ENCODE assay signal across 20 mouse cellular contexts in the genomic region with DNA sequence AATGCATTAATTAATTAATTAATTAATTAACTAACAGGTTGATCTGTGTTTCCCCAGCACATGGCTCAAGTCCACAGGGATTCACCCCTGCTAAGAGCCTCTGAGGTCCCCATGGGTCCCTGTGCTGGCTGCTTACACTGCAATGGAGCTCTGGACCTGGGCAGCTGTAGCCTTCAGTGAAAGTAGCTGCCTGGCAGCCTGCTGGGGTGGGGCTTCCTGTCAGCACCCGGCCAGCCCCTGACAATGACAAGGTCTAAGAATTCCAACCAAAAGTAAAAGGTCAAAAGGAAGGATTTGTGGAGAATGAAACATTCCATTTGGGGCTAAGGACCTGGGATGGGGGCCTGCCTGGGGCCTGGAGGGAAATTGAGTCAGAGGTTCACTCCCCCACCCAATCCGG. TPM values are rescaled to one million over a fixed set of nuclear protein-coding genes. Genes with fewer than 3 reads are reported as not detected.
DNase-seq lines count a peak whose midpoint lies in the region; ATAC-seq and TF ChIP-seq lines count a peak whose summit lies in the region.
"Had no signal": no experiment of that assay in that cellular context is flagged by ENCODE, and none has a peak within 500 bp of the region (broad histone marks: within the 10 kb centered on the region; RNA-seq: fewer than 3 reads in every experiment).

No protein-coding gene starts in this region.

- no peak overlapping the region for H3K9ac ChIP-seq in heart, embryonic 12.5 days
- H3K9ac ChIP-seq: hindbrain, embryonic 14.5 days; limb, embryonic 12.5 days; neural tube, embryonic 12.5 days had no signal

- no peak for TF ChIP-seq CTCF in small intestine, adult 2 months (IDR thresholded peaks at IDR 0.05; ENCODE audit: extremely low read depth, insufficient read length, insufficient replicate concordance, low read depth, low read length)

- WGBS in heart, embryonic 12.5 days: 37% methylated on average over 2 of the region's 2 CpGs
- 64% methylated on average over 2 of the region's 2 CpGs for WGBS in small intestine, adult 2 months

- H3K36me3 ChIP-seq in heart, embryonic 12.5 days: peaks cover 5% of the 10 kb centered on the region; the same call in 1 of the 2 replicates
- H3K36me3 ChIP-seq in megakaryocyte, embryonic 14.5 days (replicated peaks; ENCODE audit: low read length): peaks cover 76% of the 10 kb centered on the region
- no peaks in the 10 kb centered on the region for H3K36me3 ChIP-seq in small intestine, adult 2 months (ENCODE audit: control insufficient read depth, insufficient read depth, low read length)
- H3K36me3 ChIP-seq: limb, embryonic 12.5 days; neural tube, embryonic 12.5 days had no signal

- intact Hi-C loops in heart, postnatal 14 days (cut with DNase I): loop anchor here (2.0 to 5.0 kb wide), 2 partner anchors 29 to 49 kb away; no protein-coding TSS in a partner anchor

- no peak for ATAC-seq in heart, embryonic 12.5 days (ENCODE audit: insufficient number of reproducible peaks, low FRiP score)
- no peak for ATAC-seq in megakaryocyte, adult 5-6 weeks (ENCODE audit: poor library complexity, severe bottlenecking)
- ATAC-seq: midbrain, embryonic 16.5 days; Patski had no signal

- H3K9me3 ChIP-seq in heart, embryonic 12.5 days (replicated peaks): no peaks in the 10 kb centered on the region
- no peaks in the 10 kb centered on the region for H3K9me3 ChIP-seq in megakaryocyte, embryonic 14.5 days
- H3K9me3 ChIP-seq: limb, embryonic 12.5 days; neural tube, embryonic 12.5 days had no signal

- H3K4me3 ChIP-seq in heart, embryonic 12.5 days: no peak overlapping the region
- H3K4me3 ChIP-seq in megakaryocyte, embryonic 14.5 days (replicated peaks): peak overlapping the region; percentile 95
- H3K4me3 ChIP-seq in small intestine, adult 2 months (ENCODE audit: low read depth, low read length): no peak overlapping the region
- H3K4me3 ChIP-seq: limb, embryonic 12.5 days; neural tube, embryonic 12.5 days had no signal

- DNase-seq in heart, postnatal 14 days: no peak
- peak; percentile 56 to 70 for DNase-seq in kidney, postnatal 25 days
- no peak for DNase-seq in spleen, adult 12 weeks (ENCODE audit: low spot score)
- DNase-seq: cerebellum, postnatal 36 days; thymus, postnatal 36 days had no signal

- peak overlapping the region; percentile 93; the same call in 1 of the 2 replicates for H3K4me2 ChIP-seq in heart, embryonic 12.5 days
- H3K4me2 ChIP-seq: hindbrain, embryonic 14.5 days; limb, embryonic 12.5 days; neural tube, embryonic 12.5 days had no signal

- peaks cover 10% of the 10 kb centered on the region for H3K27me3 ChIP-seq in heart, embryonic 12.5 days (replicated peaks)
- H3K27me3 ChIP-seq in megakaryocyte, embryonic 14.5 days (replicated peaks): peaks cover 33% of the 10 kb centered on the region
- peaks cover 11% of the 10 kb centered on the region for H3K27me3 ChIP-seq in small intestine, adult 2 months (ENCODE audit: control insufficient read depth, insufficient read depth, low read length)
- H3K27me3 ChIP-seq: Patski had no signal

- H3K27ac ChIP-seq in heart, embryonic 12.5 days (ENCODE audit: poor library complexity, severe bottlenecking): no peak overlapping the region
- no peak overlapping the region for H3K27ac ChIP-seq in small intestine, adult 2 months (ENCODE audit: insufficient read depth, low read depth, low read length)
- H3K27ac ChIP-seq: hindbrain, embryonic 14.5 days; limb, embryonic 12.5 days; macrophage; neural tube, embryonic 12.5 days; stomach, postnatal 0 days had no signal

- 0 out of 2 replicates have a peak, but pooled peaks have one; percentile 29 for TF ChIP-seq POLR2A in small intestine, adult 2 months (IDR thresholded peaks at IDR 0.05; ENCODE audit: low read depth, low read length)

- H3K4me1 ChIP-seq in heart, embryonic 12.5 days (replicated peaks): peaks cover 50% of the 10 kb centered on the region
- H3K4me1 ChIP-seq in megakaryocyte, embryonic 14.5 days: peaks cover 96% of the 10 kb centered on the region
- peaks cover 10% of the 10 kb centered on the region for H3K4me1 ChIP-seq in small intestine, adult 2 months (ENCODE audit: control insufficient read depth, insufficient read depth, insufficient read length, low read length)

RNA-seq across cellular contexts. Expression of gene Lrrc32, which starts 4.2 kb away (rescaled TPM):
- polyA plus RNA-seq in heart, embryonic 12.5 days (2016; fragmentation: Nextera tagmentation; extraction: Ambion mirVana): 7.5 TPM in 2 replicates
- 10 to 100 TPM; 11.9 to 15.4 TPM for total RNA-seq in heart, postnatal 14 days (2021)
- 28.6 and 53.0 TPM in 2 replicates for polyA plus RNA-seq in megakaryocyte, embryonic 14.5 days (2012; ENCODE audit: insufficient read depth, low replicate concordance)
- not detected in 2 replicates for total RNA-seq in megakaryocyte, adult 5-6 weeks (2015)
- total RNA-seq in megakaryocyte, adult 5-6 weeks (2017): not detected in 2 replicates
- polyA plus RNA-seq in small intestine, adult 2 months (2012; rRNA removed): 10.5 and 17.7 TPM in 2 replicates
- total RNA-seq: granulocyte monocyte progenitor cell, adult 5-6 weeks had no signal

RNA-seq across cellular contexts. Expression of gene Gucy2d, which starts 53.1 kb away (rescaled TPM):
- polyA plus RNA-seq in heart, embryonic 12.5 days (2016; fragmentation: Nextera tagmentation; extraction: Ambion mirVana): not detected in 2 replicates
- under 1 TPM in 1 of 2 experiments, not detected in 1; 0.17 TPM for total RNA-seq in heart, postnatal 14 days (2021)
- not detected in 2 replicates for polyA plus RNA-seq in megakaryocyte, embryonic 14.5 days (2012; ENCODE audit: insufficient read depth, low replicate concordance)
- not detected in 2 replicates for total RNA-seq in megakaryocyte, adult 5-6 weeks (2015)
- not detected in 2 replicates for total RNA-seq in megakaryocyte, adult 5-6 weeks (2017)
- polyA plus RNA-seq in small intestine, adult 2 months (2012; rRNA removed): not detected in 2 replicates
- total RNA-seq: granulocyte monocyte progenitor cell, adult 5-6 weeks had no signal
- polyA plus RNA-seq: embryonic facial prominence, embryonic 11.5 days; frontal cortex, adult 2 months; macrophage; neural tube, embryonic 12.5 days; Patski; spleen, adult 2 months had no signal

Comparison
In these comparisons a context has a peak if more than half of its experiments do, and no peak if none do; other contexts are left out.
1. DNase-seq: peak in kidney, postnatal 25 days (2 of 2); none in heart, postnatal 14 days (0 of 2) and spleen, adult 12 weeks (single experiment).